Mouse (Mus musculus) spleen, postnatal 14 days (tissue): ENCODE results near the gene Stk10.

Source experiments
- DNase-seq, 2 experiments: peaks; one replicate each; pipeline ENCODE4 v3.0.0; 2021 to 2022; ENCODE audit warnings: low spot score in 2 of 2

Stk10 gene

GRCm38 (mm10) chr11:32550102-32550501 is 17.0 kb downstream of the Stk10 start:
- no peak for DNase-seq

GRCm38 (mm10) chr11:32551056-32551455 is 18.0 kb downstream of the Stk10 start:
- no peak for DNase-seq

- no peak for DNase-seq
Observed at GRCm38 (mm10) chr11:32551579-32552297, 18.6 kb downstream of the Stk10 start.

- DNase-seq: no peak
Observed at GRCm38 (mm10) chr11:32552401-32553090, 19.4 kb downstream of the Stk10 start.

GRCm38 (mm10) chr11:32553311-32554140 is 20.4 kb downstream of the Stk10 start:
- DNase-seq: no peak

GRCm38 (mm10) chr11:32554141-32555091 is 21.3 kb downstream of the Stk10 start:
- no peak for DNase-seq

- no peak for DNase-seq
Observed at GRCm38 (mm10) chr11:32555103-32555689, 22.1 kb downstream of the Stk10 start.

GRCm38 (mm10) chr11:32556333-32556990 is 23.4 kb downstream of the Stk10 start:
- DNase-seq: no peak

GRCm38 (mm10) chr11:32558026-32558425 is 24.9 kb downstream of the Stk10 start:
- no peak for DNase-seq

- no peak for DNase-seq
Observed at GRCm38 (mm10) chr11:32558677-32559076, 25.6 kb downstream of the Stk10 start.

GRCm38 (mm10) chr11:32560015-32560770 is 27.1 kb downstream of the Stk10 start:
- DNase-seq: no peak

- no peak for DNase-seq
Observed at GRCm38 (mm10) chr11:32561465-32562355, 28.6 kb downstream of the Stk10 start.

GRCm38 (mm10) chr11:32562706-32563105 is 29.6 kb downstream of the Stk10 start:
- DNase-seq: no peak

GRCm38 (mm10) chr11:32563660-32564059 is 30.6 kb downstream of the Stk10 start:
- DNase-seq: no peak

GRCm38 (mm10) chr11:32564629-32565028 is 31.5 kb downstream of the Stk10 start:
- no peak for DNase-seq

- no peak for DNase-seq
Observed at GRCm38 (mm10) chr11:32565088-32565487, 32.0 kb downstream of the Stk10 start.

GRCm38 (mm10) chr11:32566184-32566583 is 33.1 kb downstream of the Stk10 start:
- DNase-seq: no peak

GRCm38 (mm10) chr11:32567000-32567855 is 34.1 kb downstream of the Stk10 start:
- DNase-seq: no peak
